Mouse (Mus musculus) WW6 (cell line): ENCODE data around the gene Smim24.

Source experiments
- DNase-seq: peaks from one replicate; pipeline ENCODE4 v3.0.0-alpha.2; 2013; ENCODE audit warnings: low read depth, low spot score

Smim24 gene

DNA sequence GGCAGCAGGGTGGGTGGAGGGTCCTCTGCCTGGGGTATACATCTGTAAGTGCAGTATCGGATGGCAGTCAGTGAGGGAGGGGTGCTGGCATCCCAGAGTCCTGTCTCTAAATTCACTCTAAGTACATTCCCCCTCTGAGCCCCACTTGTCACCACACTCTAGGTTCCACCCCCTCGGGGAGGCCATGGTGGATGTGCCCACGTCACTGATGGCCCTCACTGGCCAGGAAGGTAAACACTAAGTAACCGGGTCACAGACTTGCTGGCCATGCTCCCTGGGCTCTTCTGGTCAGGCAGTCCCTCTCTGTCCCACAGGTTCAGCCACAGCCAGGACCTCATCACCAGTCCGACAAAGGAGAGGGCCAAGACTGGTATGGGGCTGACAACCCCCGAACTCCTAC, 29.3 kb downstream of the Smim24 start:
- DNase-seq = no peak

GRCm38 (mm10) chr10:81422661-81423217, 29.9 kb downstream of the Smim24 start:
- DNase-seq = no peak

GRCm38 (mm10) chr10:81423476-81424245, 30.8 kb downstream of the Smim24 start:
- DNase-seq = no peak

DNA sequence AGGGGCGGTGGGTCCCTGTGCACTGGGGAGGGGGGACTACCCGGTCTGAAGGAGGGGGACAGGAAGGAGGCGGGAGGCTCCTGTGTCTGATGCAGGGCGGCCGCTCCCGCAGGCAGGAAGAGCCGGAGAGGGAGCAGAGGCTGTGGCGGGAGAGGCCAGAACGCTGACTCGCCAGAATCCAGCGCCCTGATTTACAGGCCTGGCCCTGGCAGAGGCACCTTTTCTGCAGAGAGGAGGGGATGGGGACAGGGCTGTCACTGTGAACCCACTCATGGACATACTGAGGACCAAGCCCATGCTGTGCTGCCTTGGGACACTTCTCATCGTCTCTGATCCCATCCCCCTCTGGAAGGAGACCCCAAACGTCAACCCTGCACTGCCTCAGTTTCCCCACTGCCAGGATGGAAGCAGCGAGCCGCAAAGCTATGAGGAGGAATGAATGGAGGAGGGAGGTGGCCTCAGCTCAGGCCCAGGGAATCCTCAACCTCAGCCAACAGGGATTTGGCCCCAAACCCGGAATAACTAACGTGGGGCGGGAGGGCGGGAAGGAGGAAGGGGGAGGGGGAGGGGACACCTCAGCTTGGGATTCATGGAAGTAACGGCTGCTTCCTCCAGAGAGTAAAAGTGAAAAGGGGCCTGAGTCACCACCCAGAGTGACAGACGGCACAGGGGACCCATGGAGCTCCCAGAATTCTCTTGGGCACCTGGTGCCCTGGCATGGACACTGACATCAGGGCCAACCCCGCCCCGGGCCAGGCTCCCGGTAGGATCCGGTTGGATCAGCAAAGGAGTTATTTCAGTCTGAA, 31.6 kb downstream of the Smim24 start:
- DNase-seq = no peak

GRCm38 (mm10) chr10:81425236-81425850, 32.5 kb downstream of the Smim24 start:
- no peak for DNase-seq

- DNase-seq = no peak
These were observed 33.3 kb downstream of the Smim24 start for GRCm38 (mm10) chr10:81426081-81426671.

DNA sequence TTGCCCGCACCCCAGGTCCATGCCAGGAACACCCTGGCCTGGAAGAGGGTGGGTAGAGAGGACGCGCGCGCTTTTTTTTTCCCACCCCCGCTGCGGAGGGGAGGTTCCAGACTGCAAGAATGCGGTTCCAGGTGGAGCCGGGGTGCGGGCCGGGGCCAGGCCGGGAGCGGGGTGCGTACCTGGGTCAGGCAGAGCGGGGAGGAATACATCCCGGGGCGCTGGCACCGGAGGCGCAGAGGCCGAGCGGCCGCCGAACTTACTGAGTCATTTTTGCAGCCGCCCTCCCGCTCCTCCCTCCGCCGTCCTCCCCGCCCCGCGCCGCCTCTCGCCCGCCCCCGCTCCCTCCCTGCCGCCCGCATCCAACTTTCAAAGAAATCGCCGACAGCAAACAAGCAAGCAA, 34.0 kb downstream of the Smim24 start:
- no peak for DNase-seq

GRCm38 (mm10) chr10:81427327-81427726, 34.5 kb downstream of the Smim24 start:
- DNase-seq = no peak

DNA sequence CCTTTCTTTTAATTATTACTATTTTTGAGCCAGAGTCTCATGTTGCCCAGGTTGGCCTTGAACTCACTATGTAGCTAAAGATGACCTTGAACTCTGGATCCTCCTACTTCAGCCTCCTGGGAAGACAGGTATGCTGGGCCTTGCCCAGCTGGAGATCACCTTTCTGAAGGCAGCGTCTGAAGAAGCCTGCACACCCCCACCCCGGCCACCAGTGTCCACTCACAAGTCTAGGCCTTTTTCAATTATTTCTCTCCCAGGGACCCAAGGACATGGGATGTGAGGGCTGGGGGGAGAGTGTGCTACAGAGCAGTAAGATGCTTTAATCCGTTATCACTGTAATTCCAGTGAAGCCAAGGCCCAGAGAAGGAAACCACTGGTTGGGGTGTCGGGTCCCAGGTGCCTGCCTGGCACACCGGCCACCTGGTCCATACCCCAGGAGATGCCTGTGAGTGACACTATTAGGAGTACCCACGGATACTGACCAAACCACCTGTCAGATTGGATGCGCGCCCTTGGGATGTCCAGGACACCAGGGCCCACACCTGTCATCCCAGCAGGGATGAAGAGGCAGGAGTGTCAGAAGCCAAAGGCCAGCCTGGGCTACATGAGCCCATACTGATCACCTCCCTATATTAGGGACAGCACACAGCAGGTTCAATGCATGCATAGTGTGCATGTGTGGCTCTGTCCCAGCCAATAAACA, 35.1 kb downstream of the Smim24 start:
- DNase-seq = no peak

- DNase-seq = no peak
These were observed 35.6 kb downstream of the Smim24 start for GRCm38 (mm10) chr10:81428507-81428870.

DNA sequence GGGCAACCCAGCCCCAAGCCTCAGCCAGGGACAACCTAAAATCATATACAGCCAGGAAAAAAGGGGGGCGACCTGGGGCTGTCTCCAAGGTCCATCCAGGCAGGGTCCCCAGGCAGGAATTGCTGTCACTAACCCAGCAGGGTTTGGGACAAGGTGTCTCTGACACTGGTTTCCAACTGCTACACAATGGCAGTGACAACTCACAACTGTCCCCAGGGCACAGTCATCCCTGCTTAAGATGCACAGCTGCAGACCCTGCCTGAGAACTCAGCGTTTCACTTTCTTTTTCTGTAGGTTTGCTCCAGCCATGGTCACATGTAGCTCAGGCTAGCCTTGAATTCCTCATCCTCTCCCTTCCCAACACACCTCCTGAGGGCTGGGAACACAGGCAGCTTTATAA, 36.2 kb downstream of the Smim24 start:
- DNase-seq = no peak

DNA sequence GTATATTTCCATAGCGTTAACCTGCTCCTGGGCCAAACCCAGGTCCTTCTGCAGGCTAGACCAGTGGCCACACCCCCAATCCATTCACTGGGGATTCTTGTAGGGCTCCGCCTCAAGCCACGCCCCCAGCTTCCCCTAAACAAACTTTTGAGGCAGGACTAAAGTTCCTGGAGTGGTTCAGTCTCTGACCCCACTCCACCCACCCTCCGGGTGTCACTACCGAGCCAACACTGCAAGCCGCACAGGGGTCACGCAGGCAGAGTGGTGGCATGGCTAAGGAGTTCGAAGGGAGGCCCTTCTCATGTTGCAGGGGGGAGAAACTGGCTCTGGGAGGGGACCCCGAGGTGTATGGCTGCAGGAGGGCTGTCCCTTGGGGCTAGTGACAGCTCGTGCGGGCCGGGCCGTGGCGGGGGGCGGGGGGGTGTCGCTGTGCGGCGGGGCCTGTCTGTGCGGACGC, 36.8 kb downstream of the Smim24 start:
- no peak for DNase-seq

DNA sequence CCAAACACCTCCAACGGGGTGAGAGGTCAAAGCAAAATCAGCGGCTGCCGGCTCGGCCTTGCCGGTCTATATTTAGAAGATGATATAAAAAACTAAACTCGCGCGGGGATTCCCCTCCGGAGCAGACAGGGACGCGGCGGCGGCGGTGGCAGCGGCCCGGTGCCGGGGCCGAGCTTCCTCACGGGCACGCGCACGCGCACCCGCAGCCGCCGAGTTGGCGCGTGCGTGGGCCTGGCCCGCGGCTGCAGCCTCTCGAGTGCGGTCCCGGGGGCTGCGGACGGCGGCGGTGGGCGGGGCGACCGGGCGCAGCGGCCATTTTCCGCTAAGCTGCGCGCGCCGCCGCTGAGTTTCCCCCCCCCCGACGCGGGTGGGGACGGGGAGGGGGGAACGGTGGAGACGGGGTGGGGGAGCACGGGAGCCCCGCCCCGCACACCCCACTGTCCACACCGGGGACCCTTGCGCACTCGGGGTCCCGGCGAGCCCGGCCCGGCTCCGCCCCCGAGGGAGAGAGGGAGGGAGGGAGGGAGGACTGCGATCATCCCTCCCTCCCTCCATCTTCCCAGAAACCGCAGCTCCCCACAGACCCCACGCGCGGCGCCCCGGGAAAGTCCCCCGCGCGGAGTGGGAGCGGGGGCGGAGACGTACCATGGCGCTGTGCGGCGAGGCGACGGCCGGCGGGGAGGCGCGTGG, 37.4 kb downstream of the Smim24 start:
- no peak for DNase-seq

- no peak for DNase-seq
These were observed 38.1 kb downstream of the Smim24 start for GRCm38 (mm10) chr10:81430831-81431525.

- DNase-seq = no peak
These were observed 38.8 kb downstream of the Smim24 start for GRCm38 (mm10) chr10:81431526-81432168.

DNA sequence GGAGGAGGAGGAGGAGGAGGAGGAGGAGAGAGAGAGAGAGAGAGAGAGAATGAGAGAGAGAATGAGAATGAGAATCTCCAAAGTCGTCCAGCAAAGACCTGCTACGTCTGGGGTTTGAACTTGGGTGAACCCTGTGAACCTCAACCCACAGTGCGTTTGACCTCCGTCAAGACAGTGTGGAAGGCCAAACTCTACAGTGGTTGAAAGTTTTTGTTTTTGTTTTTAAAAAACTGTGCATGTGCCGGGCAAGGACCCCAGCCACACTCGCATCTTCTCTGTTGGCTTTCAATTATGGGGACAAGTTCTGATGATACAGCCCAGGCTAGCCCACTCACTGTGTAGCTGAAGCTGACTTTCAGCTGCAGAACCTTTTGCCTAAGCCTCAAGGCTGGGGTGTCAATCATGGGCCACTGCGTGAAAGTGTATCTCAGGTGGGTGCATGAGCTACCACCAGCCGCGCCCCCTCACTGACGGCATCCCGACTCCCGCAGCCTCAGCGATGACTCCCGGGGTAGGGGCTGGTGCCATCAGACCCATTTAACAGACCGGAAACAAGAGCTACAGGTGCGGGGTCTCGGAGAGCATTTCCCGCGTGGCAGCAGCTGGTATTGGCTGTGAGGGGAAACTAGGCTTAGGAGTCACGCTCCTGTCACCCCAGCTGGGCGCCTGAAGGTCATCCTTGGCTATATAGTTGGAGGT, 39.5 kb downstream of the Smim24 start:
- no peak for DNase-seq

GRCm38 (mm10) chr10:81432868-81433262, 40.0 kb downstream of the Smim24 start:
- no peak for DNase-seq

- no peak for DNase-seq
These were observed 40.9 kb downstream of the Smim24 start for GRCm38 (mm10) chr10:81433541-81434289.
